Mouse (Mus musculus) thymus, postnatal 14 days (tissue): ENCODE measurements around the gene Cct5.

ENCODE experiments used
- DNase-seq: peaks from one replicate; pipeline ENCODE4 v3.0.0; 2021

Cct5 gene

DNA sequence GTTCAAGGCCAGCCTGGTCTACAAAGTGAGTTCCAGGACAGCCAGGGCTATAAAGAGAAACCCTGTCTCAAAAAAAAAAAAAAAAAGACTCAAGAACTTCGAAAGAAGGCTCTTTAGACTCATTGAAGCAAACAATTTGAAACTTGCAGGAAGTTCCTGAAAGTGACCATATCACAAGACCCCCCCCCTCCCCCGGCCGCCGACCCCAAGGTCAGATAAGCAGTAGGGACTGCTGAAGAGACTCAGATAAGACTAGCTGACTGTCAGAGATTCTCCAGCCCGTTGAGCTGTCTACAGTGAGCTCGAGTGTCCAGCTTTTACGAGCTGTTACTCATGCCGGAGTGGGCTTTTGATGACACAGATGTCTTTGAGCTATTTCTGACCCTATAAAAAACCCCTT lies 38.8 kb downstream of the Cct5 start:
- DNase-seq, result no peak

DNA sequence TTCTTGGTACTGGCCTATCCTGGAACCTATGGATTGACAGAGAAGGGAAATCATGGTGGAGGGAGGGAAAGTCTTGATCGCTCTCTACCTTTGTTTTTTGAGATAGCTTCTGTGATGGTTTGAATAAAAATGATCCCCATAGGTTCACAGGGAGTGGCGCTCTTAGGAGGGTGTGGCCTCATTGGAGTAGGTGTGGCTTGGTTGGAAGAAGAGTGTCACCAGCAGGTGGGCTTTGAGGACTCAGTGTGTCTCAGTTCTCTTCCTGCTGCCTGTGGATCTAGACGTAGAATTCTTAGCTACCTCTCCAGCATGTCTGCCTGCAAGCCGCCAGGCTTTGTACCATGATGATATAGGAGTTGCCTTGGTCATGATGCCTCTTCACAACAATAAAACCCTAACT lies 39.6 kb downstream of the Cct5 start:
- DNase-seq, result no peak

DNA sequence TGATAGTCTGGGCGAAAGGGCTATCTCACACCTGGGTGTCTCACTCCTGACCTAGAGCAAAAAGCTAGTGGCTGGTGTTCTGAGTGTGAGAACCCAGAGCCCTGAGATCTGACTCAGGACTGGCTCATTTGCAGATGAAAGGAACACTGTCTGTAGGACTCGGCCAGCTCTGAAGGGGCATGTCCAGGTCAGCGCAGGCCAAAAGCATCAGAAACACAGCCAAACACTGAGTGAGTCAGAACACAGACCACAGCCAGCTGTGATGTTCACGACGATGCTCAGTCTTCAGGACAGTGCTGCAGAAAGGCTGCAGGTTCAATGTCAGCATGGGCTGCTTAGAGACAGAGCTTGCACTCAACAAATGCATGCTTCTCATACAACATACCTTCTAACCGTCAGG lies 40.2 kb downstream of the Cct5 start:
- DNase-seq, result no peak

DNA sequence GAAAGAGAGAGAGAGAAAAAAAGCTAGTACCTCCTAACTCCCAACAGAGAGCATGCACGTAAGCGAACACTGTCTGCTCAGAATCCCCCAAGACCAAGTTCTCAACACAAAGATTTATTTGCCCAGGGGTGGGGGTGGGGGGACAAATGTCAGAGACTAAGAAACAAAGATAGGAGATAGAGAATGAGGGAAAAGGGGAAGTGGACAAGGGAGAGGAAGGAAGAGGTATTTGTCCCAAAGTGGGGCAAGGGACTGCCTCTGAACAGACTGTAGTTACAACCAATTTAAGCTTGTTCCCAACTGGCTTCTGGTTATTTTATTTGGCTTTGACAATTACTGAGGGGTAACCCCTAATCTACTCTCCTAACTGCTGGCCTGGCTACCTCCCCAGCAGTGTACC lies 46.7 kb downstream of the Cct5 start:
- DNase-seq, result no peak

DNA sequence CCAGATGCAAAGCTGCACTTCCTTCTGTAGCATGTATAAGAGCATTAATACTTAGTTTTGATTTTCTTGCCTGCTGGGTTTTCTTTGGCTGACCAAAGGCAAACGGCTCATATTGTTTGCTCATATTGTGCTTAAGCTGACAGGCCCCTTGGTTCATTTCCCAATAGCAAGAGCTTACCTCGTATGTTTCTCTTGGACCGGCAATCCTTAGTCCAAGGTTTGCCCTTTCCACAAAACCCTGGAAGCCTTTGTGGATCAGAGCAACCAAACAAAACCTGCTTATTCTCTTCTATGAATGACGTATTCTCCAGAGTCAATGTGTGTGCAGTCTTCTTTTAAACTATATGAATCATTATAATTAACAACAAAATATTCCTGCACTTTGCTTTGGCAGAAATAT lies 51.2 kb downstream of the Cct5 start:
- DNase-seq, result no peak

DNA sequence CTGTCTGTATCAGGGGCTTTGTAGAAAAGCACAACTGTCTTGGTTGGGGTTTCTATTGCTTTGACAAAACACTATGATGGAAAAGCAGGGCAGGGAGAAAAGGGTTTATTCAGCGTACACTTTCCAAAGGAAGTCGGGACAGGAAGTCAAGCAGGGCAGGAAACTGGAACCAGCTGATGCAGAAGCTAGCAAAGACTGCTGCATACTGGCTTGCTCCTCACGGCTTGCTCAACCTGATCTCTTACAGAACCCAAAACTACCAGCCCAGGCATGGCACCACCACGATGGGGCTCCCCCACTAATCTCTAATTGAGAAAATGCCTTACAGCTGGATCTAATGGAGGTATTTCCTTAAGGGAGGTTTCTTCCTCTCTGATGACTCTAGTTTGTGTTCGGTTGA lies 54.2 kb downstream of the Cct5 start:
- no peak for DNase-seq

DNA sequence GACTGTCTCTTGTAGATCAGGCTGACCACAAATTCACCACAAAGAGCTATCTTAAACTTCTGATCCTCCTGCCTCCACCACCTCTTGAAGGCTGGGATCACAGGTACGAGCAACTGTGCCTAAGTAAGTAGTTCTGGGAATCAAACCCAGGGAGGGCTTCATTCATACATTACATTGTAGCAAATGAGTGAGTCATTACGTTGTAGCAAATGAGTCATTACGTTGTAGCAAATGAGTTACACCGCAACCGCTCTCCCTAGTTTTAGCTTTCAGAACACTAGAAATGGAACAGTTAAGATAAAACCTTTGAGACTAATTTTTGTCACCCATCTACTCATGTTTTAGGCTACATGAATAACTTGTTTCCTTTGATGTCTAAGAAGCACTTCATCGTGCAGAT lies 55.3 kb downstream of the Cct5 start:
- DNase-seq, result no peak

DNA sequence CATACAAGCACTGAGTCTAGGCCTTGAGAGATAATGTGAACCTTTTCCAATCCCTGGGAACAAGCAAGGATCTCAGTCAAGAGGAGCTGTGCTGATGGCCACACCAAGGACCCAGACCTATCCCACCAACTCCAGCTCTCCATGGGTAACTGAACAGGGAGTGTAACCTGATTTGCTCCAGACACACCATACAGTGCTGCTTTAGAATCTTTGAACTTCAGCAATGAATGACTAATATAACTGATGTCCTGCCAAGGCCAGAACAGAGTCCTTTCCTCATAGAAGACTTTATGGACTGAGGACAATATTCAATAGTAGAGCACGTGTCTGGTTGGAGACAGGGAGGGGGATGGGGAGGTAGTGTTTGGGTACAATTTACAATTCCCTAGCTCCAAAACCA lies 56.5 kb downstream of the Cct5 start:
- DNase-seq, result no peak

DNA sequence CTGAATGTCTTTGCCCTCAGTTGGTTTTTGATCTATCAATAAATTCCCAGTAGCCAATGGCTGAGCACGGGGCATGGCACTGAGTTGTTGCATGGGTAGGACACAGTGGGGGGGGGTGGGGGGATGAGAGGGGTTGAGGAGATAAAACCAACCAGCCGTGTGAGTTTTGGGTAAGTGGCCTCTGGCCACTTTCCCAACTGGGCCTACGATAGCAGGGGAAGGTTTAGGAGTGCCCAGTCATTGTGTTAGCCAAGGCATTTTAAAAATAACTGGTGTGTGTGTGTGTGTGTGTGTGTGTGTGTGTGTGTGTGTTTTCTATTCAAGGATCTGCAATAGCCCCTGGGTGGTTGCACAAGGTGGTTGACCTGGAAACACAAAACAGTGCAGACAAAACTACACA lies 58.4 kb downstream of the Cct5 start:
- no peak for DNase-seq

DNA sequence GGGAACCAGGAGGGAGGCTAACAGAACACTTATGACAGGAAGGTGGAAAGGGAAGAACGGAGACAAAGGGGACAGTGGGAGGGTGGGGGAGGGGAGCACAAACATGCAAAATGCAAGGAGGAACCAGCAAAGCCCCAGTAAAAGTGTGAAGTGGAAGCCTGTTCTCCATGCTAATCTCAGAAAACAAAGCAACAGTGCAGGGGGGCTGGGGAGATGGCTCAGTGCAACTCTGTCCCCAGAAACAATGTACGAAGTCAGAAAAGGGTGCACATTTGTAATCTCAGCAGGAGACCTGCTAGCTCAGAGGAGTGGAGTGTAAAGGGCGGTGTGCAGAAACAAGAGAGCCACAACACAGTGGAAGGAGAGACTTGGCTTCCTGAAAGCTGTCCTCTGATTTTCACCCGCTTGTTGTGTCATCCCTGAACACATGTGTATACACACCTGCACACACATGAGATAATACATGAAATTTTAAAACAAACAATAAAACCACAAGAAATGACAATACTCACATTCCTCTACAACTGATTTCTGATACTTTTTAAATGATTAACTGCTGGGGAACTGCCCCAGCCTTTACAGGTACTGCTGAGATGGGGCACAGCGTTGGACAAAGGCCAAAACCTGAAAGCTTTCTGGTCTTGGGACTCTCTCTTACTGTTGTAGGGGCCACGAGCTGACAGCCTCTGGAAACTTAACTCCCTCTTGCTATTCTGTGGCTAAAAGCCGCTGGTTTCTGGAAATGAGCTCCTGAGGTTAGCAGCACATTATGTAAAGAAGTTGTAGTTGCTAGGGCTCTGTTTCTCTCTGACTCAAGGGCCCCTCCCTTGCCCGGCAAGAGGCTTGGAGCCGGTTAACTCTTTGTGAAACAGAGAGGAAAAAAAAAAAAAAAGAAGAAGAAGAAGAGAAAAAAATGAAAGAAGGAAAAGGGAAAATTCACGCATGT lies 59.3 kb downstream of the Cct5 start:
- no peak for DNase-seq
